Mouse (Mus musculus) intestine, embryonic 14.5 days (tissue): ENCODE measurements around the gene Ncam2. TPM values are rescaled to one million over a fixed set of nuclear protein-coding genes. Genes with fewer than 3 reads are reported as not detected.
A peak's percentile ranks its signal among the peaks of the same experiment; 100 is the strongest.

Source experiments
- ATAC-seq: fragments of 200-750 bp; cut with Nextera tagmentation; replicated peaks from 2 replicates; pipeline ENCODE4 v1.8.0; 2017; ENCODE audit warnings: low read depth, moderate number of reproducible peaks, moderate TSS enrichment, moderate library complexity; ENCODE audit not compliant: low FRiP score, low TSS enrichment
- DNase-seq: peaks from one replicate; pipeline ENCODE4 v3.0.0-alpha.2; 2018; ENCODE audit warnings: low spot score
- H3K27ac ChIP-seq: fragments of 300-500 bp; sonication (generic); 2 replicates; pipeline ENCODE4 v1.5.1; 2014; ENCODE audit warnings: low read depth, mild to moderate bottlenecking, control low read depth
- H3K27me3 ChIP-seq: fragments of 300-500 bp; sonication (generic); replicated peaks from 2 replicates; pipeline ENCODE4 v1.6.1; 2014; ENCODE audit warnings: low read length, control low read depth; ENCODE audit not compliant: control insufficient read depth, insufficient read depth
- H3K36me3 ChIP-seq: fragments of 300-500 bp; sonication (generic); 2 replicates; pipeline ENCODE4 v1.6.1; 2014; ENCODE audit warnings: low read length, control low read depth; ENCODE audit not compliant: control insufficient read depth, insufficient read depth
- H3K4me1 ChIP-seq: fragments of 300-500 bp; sonication (generic); replicated peaks from 2 replicates; pipeline ENCODE4 v1.6.1; 2014; ENCODE audit warnings: low read length, control low read depth, mixed read lengths; ENCODE audit not compliant: control insufficient read depth, insufficient read depth
- H3K4me2 ChIP-seq: fragments of 300-500 bp; sonication (generic); 2 replicates; pipeline ENCODE4 v1.6.1; 2014; ENCODE audit warnings: low read length
- H3K4me3 ChIP-seq: fragments of 300-500 bp; sonication (generic); 2 replicates; pipeline ENCODE4 v1.5.1; 2014; ENCODE audit warnings: low read depth, low read length, control low read depth, mixed read lengths
- H3K9ac ChIP-seq: fragments of 300-500 bp; sonication (generic); 2 replicates; pipeline ENCODE4 v1.6.1; 2014; ENCODE audit warnings: mild to moderate bottlenecking, low read length
- H3K9me3 ChIP-seq: fragments of 300-500 bp; sonication (generic); 2 replicates; pipeline ENCODE4 v1.6.1; 2016; ENCODE audit warnings: low read length, control low read depth; ENCODE audit not compliant: control insufficient read depth
- WGBS: fragments of 180-500 bp; shearing (Covaris S2); extraction: QIAGEN DNeasy Blood & Tissue Kit; methylation state at CpG from one replicate; pipeline ENCODE4 v1.1.7; 2014; 5-methylcytosine and 5-hydroxymethylcytosine counted together
- polyA plus RNA-seq: library from polyadenylated mRNA; unstranded; fragments of >200 nt; fragmentation: Nextera tagmentation; extraction: Ambion mirVana; gene quantifications from 2 replicates; pipeline ENCODE4 v1.2.1, GENCODE M21; 2014

Gene Ncam2
- polyA plus RNA-seq, 1 experiment from 2014 or later, result 3.8 TPM

- H3K4me3 ChIP-seq, result no peak overlapping the region
- H3K9me3 ChIP-seq, result no peaks in the 10 kb centered on the region
- H3K27ac ChIP-seq, result no peak overlapping the region
- ATAC-seq (no peak), DNase-seq (no peak)
- no peaks in the 10 kb centered on the region for H3K36me3 ChIP-seq
- WGBS, result 80% methylated on average over 2 of the region's 2 CpGs
- no peaks in the 10 kb centered on the region for H3K4me1 ChIP-seq
- no peaks in the 10 kb centered on the region for H3K27me3 ChIP-seq
- no peak overlapping the region for H3K9ac ChIP-seq
- H3K4me2 ChIP-seq, result no peak overlapping the region
These were observed 73.3 kb downstream of the Ncam2 start for GRCm38 (mm10) chr16:81273597-81274360.

DNA sequence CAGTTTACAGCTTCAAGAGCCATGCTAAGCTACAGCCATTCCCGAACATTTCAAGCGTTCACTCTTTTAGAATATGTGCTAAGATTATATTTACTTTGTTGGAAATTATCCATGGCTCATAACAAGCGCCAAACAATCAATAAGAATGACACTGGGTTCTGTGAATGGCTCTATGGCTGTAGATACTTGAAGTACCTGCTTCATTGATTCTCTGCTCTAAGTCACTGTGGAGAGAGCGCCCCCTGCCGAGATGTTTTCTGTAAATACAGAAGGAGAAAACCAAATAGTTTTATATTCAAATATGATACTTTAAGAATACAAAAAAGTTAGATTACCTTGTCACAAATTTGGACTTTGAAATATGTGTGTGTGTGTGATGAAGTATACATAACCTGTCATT lies 83.7 kb downstream of the Ncam2 start:
- Histone ChIP-seq H3K9me3 (no peaks in the 10 kb centered on the region), H3K4me2 (no peak overlapping the region), H3K9ac (no peak overlapping the region), H3K36me3 (no peaks in the 10 kb centered on the region), H3K4me3 (no peak overlapping the region), H3K4me1 (no peaks in the 10 kb centered on the region), H3K27ac (no peak overlapping the region), H3K27me3 (no peaks in the 10 kb centered on the region)
- no peak for DNase-seq
- 40% methylated on average over 5 of the region's 5 CpGs for WGBS
- ATAC-seq, result no peak

DNA sequence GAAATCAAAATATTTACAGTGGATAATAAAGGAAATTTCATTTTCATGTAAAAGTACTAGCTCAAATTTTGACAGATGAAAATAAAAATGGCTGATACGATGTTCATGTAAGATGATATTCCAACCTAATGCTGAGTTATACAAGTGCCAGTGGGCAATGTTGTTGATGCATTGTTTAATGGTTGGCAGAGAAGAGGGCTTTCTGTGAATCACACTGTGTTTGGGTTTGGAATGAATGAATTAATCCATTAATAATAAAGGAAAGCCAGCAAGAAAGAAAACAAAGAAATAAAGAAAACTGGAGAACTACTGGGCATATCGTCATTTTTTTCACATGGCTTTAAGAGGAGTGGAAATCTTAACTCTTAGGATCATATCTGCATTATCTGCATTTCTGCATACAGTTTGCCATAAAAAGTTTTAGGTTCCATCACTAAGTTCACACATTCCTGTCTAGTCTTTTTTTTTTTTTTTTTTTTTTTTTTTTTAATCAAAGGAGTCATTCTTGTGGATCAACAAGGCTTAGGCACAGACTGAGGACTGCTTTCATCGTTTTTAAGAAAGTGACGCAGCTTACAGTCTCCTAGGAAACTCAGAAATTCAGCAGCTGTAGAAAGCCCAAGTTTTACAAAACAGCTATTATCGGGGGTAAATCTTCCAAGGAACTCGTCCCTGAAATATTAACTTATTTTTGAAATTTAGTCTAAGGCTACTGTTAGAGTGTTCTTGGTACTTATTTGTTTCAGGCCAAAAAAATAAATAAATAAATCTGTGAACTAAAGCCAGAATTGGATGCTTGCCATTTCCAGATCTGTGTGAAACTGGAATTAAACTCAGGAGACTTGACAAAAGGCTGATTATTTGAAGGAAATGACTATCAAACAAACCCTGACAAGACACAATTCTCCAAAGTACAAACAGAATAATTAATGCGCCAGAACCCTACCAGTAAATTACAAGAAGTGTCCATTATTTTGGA lies 84.7 kb downstream of the Ncam2 start:
- no peak overlapping the region for H3K9ac ChIP-seq
- H3K4me2 ChIP-seq, result no peak overlapping the region
- no peaks in the 10 kb centered on the region for H3K27me3 ChIP-seq
- no peak overlapping the region for H3K27ac ChIP-seq
- H3K36me3 ChIP-seq, result no peaks in the 10 kb centered on the region
- H3K4me3 ChIP-seq, result no peak overlapping the region
- ATAC-seq, result no peak
- WGBS, result 77% methylated on average over 7 of the region's 7 CpGs
- no peaks in the 10 kb centered on the region for H3K9me3 ChIP-seq
- no peak for DNase-seq
- H3K4me1 ChIP-seq, result no peaks in the 10 kb centered on the region

- no peaks in the 10 kb centered on the region for H3K36me3 ChIP-seq
- H3K4me3 ChIP-seq, result no peak overlapping the region
- H3K27me3 ChIP-seq, result no peaks in the 10 kb centered on the region
- H3K9ac ChIP-seq, result no peak overlapping the region
- no peak for DNase-seq
- H3K4me1 ChIP-seq, result no peaks in the 10 kb centered on the region
- no peak overlapping the region for H3K27ac ChIP-seq
- no peak overlapping the region for H3K4me2 ChIP-seq
- ATAC-seq, result no peak
- WGBS, result 85% methylated on average over 2 of the region's 2 CpGs
- H3K9me3 ChIP-seq, result no peaks in the 10 kb centered on the region
These were observed 85.4 kb downstream of the Ncam2 start for GRCm38 (mm10) chr16:81285882-81286281.

- Histone ChIP-seq H3K4me3 (no peak overlapping the region), H3K27me3 (no peaks in the 10 kb centered on the region), H3K9me3 (no peaks in the 10 kb centered on the region), H3K36me3 (no peaks in the 10 kb centered on the region), H3K4me2 (no peak overlapping the region), H3K4me1 (no peaks in the 10 kb centered on the region), H3K27ac (no peak overlapping the region), H3K9ac (no peak overlapping the region)
- WGBS, result 86% methylated on average over 2 of the region's 2 CpGs
- DNase-seq (no peak), ATAC-seq (no peak)
These were observed 103.3 kb downstream of the Ncam2 start for GRCm38 (mm10) chr16:81303806-81304205.

DNA sequence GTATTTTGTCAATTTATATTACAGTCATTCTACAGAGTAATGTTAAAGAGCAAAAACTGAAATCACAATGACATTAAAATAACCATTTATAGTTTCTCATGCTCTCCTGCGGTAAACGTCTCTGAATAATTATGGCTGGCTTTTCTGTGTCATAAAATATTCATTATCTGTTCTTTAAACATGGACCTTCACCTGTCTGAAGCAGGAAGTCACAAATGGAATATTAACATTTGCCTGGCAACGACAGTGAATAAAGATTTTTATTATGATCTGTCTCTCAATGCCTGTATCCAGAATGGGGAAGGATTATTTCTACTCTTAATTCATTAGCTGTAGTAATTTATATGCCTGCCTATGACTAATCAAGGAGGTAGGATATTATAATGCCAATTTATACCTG lies 108.7 kb downstream of the Ncam2 start:
- Histone ChIP-seq H3K27me3 (no peaks in the 10 kb centered on the region), H3K36me3 (no peaks in the 10 kb centered on the region), H3K27ac (no peak overlapping the region), H3K4me3 (no peak overlapping the region), H3K4me1 (no peaks in the 10 kb centered on the region), H3K4me2 (no peak overlapping the region), H3K9me3 (no peaks in the 10 kb centered on the region), H3K9ac (no peak overlapping the region)
- WGBS, result 84% methylated on average over 3 of the region's 3 CpGs
- DNase-seq, result no peak
- no peak for ATAC-seq

- H3K4me1 ChIP-seq, result no peaks in the 10 kb centered on the region
- no peak overlapping the region for H3K4me2 ChIP-seq
- WGBS, result 82% methylated on average over 1 of the region's 1 CpGs
- no peaks in the 10 kb centered on the region for H3K27me3 ChIP-seq
- H3K9ac ChIP-seq, result no peak overlapping the region
- H3K9me3 ChIP-seq, result no peaks in the 10 kb centered on the region
- no peak overlapping the region for H3K4me3 ChIP-seq
- no peak overlapping the region for H3K27ac ChIP-seq
- no peaks in the 10 kb centered on the region for H3K36me3 ChIP-seq
- DNase-seq (no peak), ATAC-seq (no peak)
These were observed 118.5 kb downstream of the Ncam2 start for GRCm38 (mm10) chr16:81319037-81319436.

DNA sequence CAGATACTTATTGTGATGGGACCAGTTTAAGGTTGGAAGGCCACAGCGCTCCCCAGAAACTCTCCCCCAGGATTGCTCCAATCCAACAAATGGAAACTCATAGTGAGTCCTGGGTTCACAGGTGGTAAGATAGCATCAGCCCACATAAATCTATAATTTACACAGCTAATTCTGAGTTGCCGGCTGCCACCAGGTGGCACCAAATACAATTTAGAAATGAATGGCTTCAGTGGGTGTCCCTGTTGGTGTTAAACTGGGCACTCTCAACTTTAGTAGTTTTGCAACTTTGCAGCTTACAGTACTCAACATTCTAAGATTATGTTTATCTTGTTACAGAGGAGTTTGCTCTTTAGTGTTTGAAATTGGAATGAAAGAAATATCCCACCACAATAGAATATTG lies 130.0 kb downstream of the Ncam2 start:
- no peak overlapping the region for H3K4me2 ChIP-seq
- no peaks in the 10 kb centered on the region for H3K27me3 ChIP-seq
- H3K9ac ChIP-seq, result no peak overlapping the region
- no peak for ATAC-seq
- H3K27ac ChIP-seq, result no peak overlapping the region
- H3K36me3 ChIP-seq, result no peaks in the 10 kb centered on the region
- H3K4me1 ChIP-seq, result no peaks in the 10 kb centered on the region
- no peak overlapping the region for H3K4me3 ChIP-seq
- 22% methylated on average over 2 of the region's 2 CpGs for WGBS
- peak; percentile 71 for DNase-seq
- H3K9me3 ChIP-seq, result no peaks in the 10 kb centered on the region
